Mouse (Mus musculus): ENCODE data around the gene Gpr162. TPM values are rescaled to one million over a fixed set of nuclear protein-coding genes. Genes with fewer than 3 reads are reported as not detected.
A peak's percentile ranks its signal among the peaks of the same experiment; 100 is the strongest.
"Not testable (repeated sequence)": the region's sequence is repeated elsewhere in the genome, so short reads cannot be mapped to it uniquely, and the experiment has no call there.

The Gpr162 gene
- polyA plus RNA-seq, 1 experiment, result 117 TPM

GRCm38 (mm10) chr6:124900056-124900800 lies 36.4 kb upstream of the Gpr162 start:
- TF ChIP-seq POLR2A (IDR thresholded peaks at IDR 0.05; ENCODE audit: borderline replicate concordance, extremely low read depth, insufficient read depth, insufficient read length, poor library complexity, severe bottlenecking), result no peak
- TF ChIP-seq CTCF (IDR thresholded peaks at IDR 0.05; ENCODE audit: borderline replicate concordance, extremely low read depth, insufficient read depth, insufficient read length), result no peak
- no peak for DNase-seq (ENCODE audit: low read depth)

- TF ChIP-seq CTCF (IDR thresholded peaks at IDR 0.05; ENCODE audit: borderline replicate concordance, extremely low read depth, insufficient read depth, insufficient read length) (no peak), POLR2A (IDR thresholded peaks at IDR 0.05; ENCODE audit: borderline replicate concordance, extremely low read depth, insufficient read depth, insufficient read length, poor library complexity, severe bottlenecking) (no peak)
- DNase-seq (ENCODE audit: low read depth), result peak; percentile 68
Observed at GRCm38 (mm10) chr6:124898359-124898758, 34.6 kb upstream of the Gpr162 start.

GRCm38 (mm10) chr6:124894113-124894512 lies 30.3 kb upstream of the Gpr162 start:
- DNase-seq (ENCODE audit: low read depth), result not testable (repeated sequence)

GRCm38 (mm10) chr6:124890997-124891396 lies 27.2 kb upstream of the Gpr162 start:
- no peak for TF ChIP-seq POLR2A (IDR thresholded peaks at IDR 0.05; ENCODE audit: borderline replicate concordance, extremely low read depth, insufficient read depth, insufficient read length, poor library complexity, severe bottlenecking)
- no peak for TF ChIP-seq CTCF (IDR thresholded peaks at IDR 0.05; ENCODE audit: borderline replicate concordance, extremely low read depth, insufficient read depth, insufficient read length)

GRCm38 (mm10) chr6:124888555-124889125 lies 24.9 kb upstream of the Gpr162 start:
- DNase-seq (ENCODE audit: low read depth), result no peak
- TF ChIP-seq POLR2A (IDR thresholded peaks at IDR 0.05; ENCODE audit: borderline replicate concordance, extremely low read depth, insufficient read depth, insufficient read length, poor library complexity, severe bottlenecking) (no peak), CTCF (IDR thresholded peaks at IDR 0.05; ENCODE audit: borderline replicate concordance, extremely low read depth, insufficient read depth, insufficient read length) (no peak)

More at GRCm38 (mm10) chr6:124890997-124891396, 27.2 kb upstream of the Gpr162 start:
- no peak for DNase-seq (ENCODE audit: low read depth)

- TF ChIP-seq CTCF (IDR thresholded peaks at IDR 0.05; ENCODE audit: borderline replicate concordance, extremely low read depth, insufficient read depth, insufficient read length) (no peak), POLR2A (IDR thresholded peaks at IDR 0.05; ENCODE audit: borderline replicate concordance, extremely low read depth, insufficient read depth, insufficient read length, poor library complexity, severe bottlenecking) (no peak)
- no peak for DNase-seq (ENCODE audit: low read depth)
Observed at GRCm38 (mm10) chr6:124887986-124888385, 24.2 kb upstream of the Gpr162 start, which contains the start of gene Cd4. Gene Cd4, minus strand, starts transcription at chr6:124888221.

- DNase-seq (ENCODE audit: low read depth), result no peak
- TF ChIP-seq CTCF (IDR thresholded peaks at IDR 0.05; ENCODE audit: borderline replicate concordance, extremely low read depth, insufficient read depth, insufficient read length) (no peak), POLR2A (IDR thresholded peaks at IDR 0.05; ENCODE audit: borderline replicate concordance, extremely low read depth, insufficient read depth, insufficient read length, poor library complexity, severe bottlenecking) (no peak)
Observed at GRCm38 (mm10) chr6:124885956-124886381, 22.2 kb upstream of the Gpr162 start.

GRCm38 (mm10) chr6:124884714-124885500 lies 21.1 kb upstream of the Gpr162 start:
- DNase-seq (ENCODE audit: low read depth), result no peak
- TF ChIP-seq POLR2A (IDR thresholded peaks at IDR 0.05; ENCODE audit: borderline replicate concordance, extremely low read depth, insufficient read depth, insufficient read length, poor library complexity, severe bottlenecking) (no peak), CTCF (IDR thresholded peaks at IDR 0.05; ENCODE audit: borderline replicate concordance, extremely low read depth, insufficient read depth, insufficient read length) (no peak)

GRCm38 (mm10) chr6:124883351-124883750 lies 19.6 kb upstream of the Gpr162 start:
- TF ChIP-seq POLR2A (IDR thresholded peaks at IDR 0.05; ENCODE audit: borderline replicate concordance, extremely low read depth, insufficient read depth, insufficient read length, poor library complexity, severe bottlenecking) (no peak), CTCF (IDR thresholded peaks at IDR 0.05; ENCODE audit: borderline replicate concordance, extremely low read depth, insufficient read depth, insufficient read length) (no peak)
- no peak for DNase-seq (ENCODE audit: low read depth)

GRCm38 (mm10) chr6:124881821-124882220 lies 18.0 kb upstream of the Gpr162 start:
- no peak for DNase-seq (ENCODE audit: low read depth)

GRCm38 (mm10) chr6:124879390-124879789 lies 15.6 kb upstream of the Gpr162 start:
- TF ChIP-seq CTCF (IDR thresholded peaks at IDR 0.05; ENCODE audit: borderline replicate concordance, extremely low read depth, insufficient read depth, insufficient read length) (no peak), POLR2A (IDR thresholded peaks at IDR 0.05; ENCODE audit: borderline replicate concordance, extremely low read depth, insufficient read depth, insufficient read length, poor library complexity, severe bottlenecking) (no peak)
- no peak for DNase-seq (ENCODE audit: low read depth)

More at GRCm38 (mm10) chr6:124881821-124882220, 18.0 kb upstream of the Gpr162 start:
- TF ChIP-seq CTCF (IDR thresholded peaks at IDR 0.05; ENCODE audit: borderline replicate concordance, extremely low read depth, insufficient read depth, insufficient read length), result no peak
- TF ChIP-seq POLR2A (IDR thresholded peaks at IDR 0.05; ENCODE audit: borderline replicate concordance, extremely low read depth, insufficient read depth, insufficient read length, poor library complexity, severe bottlenecking), result no peak
